Mouse (Mus musculus) skeletal muscle tissue, adult 2 months (tissue): ENCODE measurements around the gene 4930438A08Rik.
"Not testable (repeated sequence)": the region's sequence is repeated elsewhere in the genome, so short reads cannot be mapped to it uniquely, and the experiment has no call there.

Source experiments
- DNase-seq: peaks from one replicate; pipeline ENCODE4 v3.0.0-alpha.2; 2012; ENCODE audit warnings: low read depth, low spot score

4930438A08Rik gene

DNA sequence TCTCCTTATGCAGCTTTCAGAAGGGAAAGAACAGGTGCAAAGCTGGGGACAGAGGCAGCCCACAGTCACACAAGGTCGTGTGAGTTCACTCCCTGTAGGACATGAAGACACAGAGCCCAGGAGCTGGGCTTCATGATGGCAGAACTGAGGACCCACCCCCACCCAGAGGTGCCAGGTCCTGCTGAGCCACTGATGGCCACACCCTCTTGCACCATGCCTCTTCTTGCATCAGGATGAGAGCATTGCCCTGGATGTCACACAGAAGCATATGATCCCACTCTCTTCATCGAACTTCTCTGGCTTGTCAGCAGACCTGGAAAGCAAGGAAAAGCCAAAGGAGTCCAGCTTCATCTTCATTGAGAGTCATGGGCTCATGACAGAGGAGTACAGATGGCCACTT, at the start of gene 4930438A08Rik:
TSS of gene 4930438A08Rik (plus strand) at position 228 of the 400 bp plus-strand sequence.
- no peak for DNase-seq

DNA sequence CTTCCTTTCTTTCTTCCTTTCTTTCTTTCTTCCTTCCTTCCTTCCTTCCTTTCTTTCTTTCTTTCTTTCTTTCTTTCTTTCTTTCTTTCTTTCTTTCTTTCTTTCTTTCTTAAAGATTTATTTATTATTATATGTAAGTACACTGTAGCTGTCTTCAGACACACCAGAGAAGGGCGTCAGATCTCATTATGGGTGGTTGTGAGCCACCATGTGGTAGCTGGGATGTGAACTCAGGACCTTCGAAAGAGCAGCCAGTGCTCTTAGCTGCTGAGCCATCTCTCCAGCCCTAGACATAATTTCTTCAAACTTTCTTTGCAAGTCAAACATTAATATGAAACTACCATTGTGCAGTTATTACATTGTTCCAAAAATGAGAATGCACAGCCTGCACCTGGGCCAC, 49.7 kb upstream of the 4930438A08Rik start:
- DNase-seq: not testable (repeated sequence)

DNA sequence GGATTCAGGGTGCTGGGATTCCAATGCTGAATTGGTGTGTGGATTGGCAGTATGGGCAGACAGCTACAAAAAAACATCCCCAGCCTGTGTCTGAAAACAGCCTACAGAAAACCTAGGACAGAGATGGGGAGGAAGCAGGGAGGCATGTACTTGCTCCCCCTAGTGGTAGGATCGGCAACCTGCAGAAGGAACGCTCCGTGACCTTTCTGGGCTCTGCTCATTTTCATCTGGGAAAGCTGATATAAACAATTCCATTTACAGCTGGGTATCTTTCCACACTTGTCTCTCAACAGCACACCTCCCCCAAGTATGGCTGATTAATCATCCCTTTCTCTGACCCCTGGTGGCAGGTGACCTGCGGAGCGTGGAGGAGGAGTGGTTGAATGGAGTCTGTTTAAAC, 48.9 kb upstream of the 4930438A08Rik start:
- peak; percentile 67 for DNase-seq

DNA sequence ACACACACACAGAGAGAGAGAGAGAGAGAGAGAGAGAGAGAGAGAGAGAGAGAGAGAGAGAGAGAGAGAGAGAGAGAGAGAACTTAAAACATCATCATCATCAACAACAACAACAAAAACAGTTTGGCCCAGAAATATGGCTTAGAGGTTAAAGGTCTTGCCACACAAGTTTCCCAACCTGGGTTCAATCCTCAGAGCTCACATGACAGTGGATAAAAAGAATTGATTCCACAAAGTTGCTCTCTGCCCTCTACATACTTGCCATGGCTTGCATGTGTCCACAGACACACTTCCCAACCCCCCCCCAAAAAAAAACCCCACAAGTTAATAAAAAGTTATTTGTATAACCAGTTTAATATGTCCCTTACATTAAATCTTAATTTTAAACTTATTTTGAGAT, 48.2 kb upstream of the 4930438A08Rik start:
- no peak for DNase-seq

DNA sequence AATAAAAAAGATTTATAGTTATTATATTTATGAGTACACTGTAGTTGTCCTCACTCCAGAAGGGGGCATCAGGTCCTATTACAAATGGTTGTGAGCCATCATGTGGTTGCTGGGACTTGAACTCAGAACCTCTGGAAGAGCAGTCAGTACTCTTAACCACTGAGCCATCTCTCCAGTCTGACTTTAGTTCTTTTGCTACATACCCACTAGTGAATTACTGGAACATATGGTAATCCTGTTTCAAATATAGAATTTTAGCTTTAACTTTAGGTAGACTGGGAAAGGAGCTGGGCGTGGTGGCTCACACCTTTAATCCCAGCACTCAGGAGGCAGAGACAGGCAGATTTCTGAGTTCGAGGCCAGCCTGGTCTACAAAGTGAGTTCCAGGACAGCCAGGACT, 46.6 kb upstream of the 4930438A08Rik start:
- not testable (repeated sequence) for DNase-seq

DNA sequence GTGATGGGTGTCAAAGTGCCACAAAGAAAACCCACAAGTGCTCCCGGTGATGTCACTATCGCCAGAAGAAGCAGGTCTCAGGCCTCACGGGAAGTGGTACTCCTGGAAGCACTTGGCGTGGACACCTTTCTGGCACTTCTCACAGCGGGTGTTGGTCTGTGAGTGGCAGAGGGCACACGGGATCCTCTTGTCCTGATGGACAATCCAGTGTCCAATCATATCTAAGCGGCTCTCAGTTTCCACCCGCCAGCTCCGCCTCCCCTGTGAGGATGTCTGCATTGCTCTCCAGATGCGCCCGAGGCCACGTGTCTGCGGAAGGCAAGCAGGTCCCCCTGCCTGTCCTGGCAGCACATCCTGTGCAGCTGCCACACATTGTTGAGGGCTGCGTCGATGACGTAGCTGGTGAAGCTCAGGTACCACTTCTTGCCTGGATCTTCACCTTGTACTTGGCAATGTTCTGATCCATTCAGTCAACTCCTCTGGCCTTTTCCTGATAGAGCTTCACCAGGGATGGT, 44.1 kb upstream of the 4930438A08Rik start:
- DNase-seq: no peak

DNA sequence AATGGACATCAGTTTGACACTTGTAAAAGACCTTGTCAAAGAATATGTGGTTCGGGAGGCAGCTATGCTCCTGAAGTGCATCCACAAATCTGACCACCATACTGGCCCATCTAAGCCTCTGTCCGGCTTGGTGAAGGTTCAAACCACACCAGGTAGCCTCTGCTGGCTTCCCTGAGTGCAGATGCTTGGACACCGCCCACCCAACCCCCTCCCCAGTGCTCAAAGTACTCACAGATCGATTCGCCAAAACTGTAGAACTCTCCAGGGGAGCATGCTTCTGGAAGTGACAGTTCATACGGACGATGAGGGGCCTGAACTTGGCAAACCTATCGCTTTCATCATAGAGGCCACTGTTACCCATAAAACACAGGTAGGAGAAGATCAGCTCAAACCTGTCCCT, 43.4 kb upstream of the 4930438A08Rik start:
- no peak for DNase-seq

DNA sequence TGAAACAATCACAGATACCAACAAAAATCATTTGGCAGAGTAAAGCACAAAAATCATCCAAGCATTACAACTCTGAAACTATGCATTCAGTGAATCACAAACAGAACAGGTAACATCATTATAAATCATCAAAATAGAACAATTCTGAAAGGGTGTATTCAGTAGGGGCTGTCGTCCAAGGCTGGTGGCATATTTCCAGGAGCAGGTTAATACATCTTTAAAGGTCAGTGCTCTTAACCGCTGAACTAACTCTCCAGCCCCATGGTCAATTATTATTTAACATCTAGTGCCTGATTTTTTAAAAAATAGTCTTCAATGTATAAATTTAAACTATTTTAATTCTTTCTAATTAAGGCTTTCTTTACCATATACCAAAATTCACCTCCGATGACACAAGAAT, 40.0 kb upstream of the 4930438A08Rik start:
- not testable (repeated sequence) for DNase-seq

DNA sequence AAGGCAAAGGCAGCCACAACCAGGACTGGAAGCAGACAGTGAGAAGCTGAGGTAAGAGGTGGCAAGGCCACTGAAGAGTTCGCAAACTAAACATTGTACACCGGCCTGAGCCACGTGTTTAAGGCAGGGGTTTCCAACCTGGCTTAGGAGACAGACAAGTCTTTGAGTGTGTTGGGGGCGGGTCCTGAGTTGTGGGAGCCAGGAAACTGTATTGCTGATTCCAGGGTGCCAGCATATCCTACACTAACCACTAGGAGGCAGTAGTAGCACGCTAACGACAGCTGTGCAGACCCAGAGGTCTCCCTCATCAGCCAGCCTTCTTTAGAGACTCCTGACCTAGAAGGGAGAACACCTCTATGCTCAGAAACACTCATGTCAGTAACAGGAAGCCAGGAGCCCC, 39.4 kb upstream of the 4930438A08Rik start:
- DNase-seq: no peak

DNA sequence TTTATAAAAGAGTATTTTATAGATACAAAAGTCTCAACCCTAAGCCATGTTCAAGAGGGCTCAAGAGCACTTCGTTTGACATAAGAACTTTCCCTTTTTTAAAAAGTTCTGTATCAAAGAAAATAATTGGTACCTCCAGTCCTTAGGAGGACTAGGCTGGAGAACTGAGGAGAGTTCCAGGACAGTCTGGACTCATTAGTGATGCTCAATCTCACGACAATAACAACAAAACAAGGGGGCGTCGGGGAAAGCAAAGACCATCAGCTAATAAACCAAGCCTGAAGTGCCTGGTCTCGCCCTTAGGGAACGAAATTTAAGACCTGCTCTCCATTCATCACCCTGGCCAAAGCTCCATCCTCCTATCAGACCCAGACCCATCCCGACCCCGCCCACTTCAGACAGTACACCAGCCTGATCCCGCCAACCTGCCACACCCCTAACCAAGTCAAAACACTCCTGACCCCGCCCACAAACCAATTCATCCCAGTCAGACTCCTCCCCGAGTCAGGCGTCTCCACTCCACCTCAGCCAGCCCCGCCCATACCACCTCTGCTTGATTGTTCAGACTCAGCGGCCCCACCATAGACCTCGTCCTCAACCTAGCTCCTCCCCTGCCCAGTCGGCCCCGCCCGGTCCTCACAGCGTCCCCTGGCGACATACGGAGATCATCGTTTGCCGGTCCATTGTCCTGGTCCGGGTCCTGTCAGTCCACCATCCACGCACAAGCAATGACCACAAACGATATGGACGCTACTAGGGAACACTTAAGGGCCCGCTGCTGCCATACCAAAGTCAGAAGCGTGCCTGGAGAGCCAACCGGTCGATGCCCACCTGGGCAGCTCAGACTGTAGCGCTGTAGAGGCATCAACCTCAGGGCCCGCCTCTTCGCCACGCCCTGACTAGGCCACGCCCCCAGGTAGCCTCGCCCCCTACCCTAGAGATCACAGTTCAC, 35.5 kb upstream of the 4930438A08Rik start:
- no peak for DNase-seq

DNA sequence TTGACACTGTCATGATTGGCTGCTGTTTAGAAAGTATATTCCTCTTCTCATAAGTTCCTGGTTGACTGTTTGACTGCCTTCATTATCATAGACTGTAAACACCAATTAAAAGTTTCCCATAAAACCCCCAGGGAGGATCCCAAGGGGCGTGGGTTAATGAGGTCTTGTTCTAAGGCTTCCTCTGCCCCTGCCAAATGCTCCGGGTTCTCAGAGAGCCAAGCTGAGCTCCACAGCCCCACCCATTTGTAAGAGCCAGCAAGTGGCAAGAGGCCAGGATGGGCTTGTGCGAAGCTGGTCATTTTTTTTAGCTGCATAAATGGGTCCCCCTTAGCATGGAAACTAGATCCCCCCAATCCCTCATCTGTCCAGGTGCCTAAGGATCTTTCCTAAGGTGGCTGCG, 27.3 kb upstream of the 4930438A08Rik start:
- DNase-seq: peak; percentile 38

DNA sequence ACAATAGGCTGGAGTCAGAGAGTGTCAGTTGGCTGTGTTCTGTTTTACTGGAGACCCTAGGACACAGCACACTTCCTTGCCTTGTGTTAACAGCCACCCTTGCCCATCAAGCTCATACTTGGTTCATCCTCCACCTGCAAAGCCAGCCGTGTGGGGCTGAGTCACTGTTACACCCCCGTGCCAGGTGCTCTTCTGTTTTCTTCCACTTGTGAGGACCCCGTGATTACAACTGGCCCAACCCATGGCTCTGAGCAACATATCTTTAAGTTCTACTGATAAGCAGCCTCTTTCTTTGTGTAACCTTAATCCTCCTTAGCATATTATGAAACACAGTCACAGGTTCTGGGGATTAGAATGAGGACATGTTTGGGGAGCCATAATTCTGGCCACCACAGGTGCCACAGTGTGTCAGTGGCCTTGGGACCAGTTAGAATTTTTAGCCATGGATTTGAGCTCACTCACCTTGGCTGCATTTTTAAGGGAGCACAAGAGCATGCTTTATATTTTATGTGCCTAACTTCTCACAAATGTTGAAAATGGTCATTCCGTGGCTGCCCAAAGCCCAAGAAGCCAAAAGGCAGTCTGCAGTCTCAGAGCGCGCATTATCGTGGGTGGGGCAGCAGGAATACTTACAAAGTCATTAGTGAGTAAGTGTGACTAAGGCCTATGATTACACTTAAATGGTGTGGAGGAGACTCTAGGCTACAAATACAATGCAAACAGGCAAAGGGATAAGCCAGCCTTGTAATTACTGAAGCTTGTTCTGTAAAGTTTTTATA, 25.2 kb upstream of the 4930438A08Rik start:
- DNase-seq: no peak

DNA sequence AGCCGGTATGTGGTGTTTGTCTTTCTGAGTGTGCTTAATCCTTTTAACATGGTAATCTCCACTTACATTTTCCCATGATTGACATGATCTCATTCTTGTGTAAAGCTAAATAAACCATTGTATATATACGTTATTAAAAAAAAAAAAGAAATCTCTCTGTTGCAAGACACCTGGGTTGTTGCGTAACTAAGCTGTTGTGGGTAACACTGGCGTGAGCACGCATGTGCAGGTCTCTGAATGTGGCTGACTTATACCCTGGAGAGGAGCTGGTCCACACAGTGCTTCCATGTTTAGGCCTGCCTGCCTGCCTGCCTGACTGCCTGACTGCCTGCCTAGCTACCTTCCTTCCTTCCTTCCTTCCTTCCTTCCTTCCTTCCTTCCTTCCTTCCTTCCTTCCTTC, 24.0 kb upstream of the 4930438A08Rik start:
- no peak for DNase-seq

DNA sequence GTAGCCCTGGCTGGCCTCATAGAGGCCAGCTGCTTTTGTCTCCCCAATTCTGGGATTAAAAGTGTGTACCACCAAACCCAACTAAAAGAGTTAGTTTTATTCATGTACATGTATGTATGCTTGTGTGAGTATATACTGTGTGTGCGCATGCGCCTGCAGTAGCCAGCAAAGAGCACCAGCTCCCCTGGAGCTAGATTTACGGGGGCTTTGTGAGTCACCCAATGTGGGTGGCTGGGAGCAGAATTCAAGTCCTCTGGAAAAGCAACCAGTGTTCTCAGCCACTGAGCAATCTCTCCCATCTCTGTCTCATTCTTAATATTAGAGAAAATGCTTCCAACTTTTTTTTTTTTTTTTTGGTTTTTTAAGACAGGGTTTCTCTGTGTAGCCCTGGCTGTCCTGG, 20.2 kb upstream of the 4930438A08Rik start:
- no peak for DNase-seq

DNA sequence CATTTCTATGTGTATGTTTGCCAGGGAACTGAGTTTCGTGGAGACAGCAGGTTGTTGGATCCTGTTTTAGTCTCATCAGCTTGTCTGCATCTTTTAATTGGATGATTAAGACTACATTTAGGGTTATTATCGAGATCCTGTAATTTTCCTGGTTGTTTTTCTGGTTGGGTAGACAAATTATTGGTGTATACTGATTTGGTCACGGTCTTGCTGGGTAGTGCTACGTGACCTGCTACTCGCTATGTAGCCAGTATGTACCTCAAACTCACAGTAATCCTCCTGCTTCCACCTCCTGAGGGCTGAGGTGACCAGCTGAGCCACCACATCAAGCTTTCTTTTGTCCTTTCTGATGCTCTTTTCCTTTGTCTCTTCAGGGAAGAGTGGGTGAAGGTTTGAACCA, 16.8 kb upstream of the 4930438A08Rik start:
- DNase-seq: no peak

DNA sequence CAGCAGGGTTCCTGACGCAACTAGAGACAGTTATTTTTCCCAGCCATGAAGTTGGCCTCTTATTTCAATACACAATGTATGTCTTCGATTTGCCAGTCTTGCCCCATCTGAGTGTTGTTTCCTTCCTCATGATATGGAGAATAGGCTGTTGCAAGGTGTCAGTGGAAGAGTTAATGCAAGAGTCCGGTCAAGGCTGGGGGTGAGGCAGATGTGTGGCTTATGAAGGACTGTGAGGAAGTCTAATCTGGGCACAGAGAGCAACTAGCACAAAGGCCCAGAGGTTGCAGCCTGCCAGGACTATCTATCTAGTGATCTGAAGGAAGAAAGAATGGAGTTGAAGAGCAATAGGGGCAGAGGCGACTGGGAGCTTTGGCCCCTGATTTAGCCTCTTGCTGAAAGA, 14.4 kb upstream of the 4930438A08Rik start:
- no peak for DNase-seq

DNA sequence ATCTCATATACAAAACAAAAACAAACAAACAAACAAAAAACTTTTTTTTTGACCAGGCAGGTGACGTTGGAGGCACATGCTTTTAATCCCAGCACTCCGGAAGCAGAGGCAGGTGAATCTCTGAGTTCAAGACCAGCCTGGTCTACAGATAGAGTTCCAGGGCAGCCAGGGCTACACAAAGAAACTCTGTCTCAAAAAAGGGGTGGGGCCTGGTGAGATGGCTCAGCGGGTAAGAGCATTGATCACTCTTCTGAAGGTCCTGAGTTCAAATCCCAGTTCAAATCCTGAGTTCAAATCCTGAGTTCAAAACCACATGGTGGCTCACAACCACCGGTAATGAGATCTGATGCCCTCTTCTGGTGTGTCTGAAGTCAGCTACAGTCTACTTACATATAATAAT, 12.8 kb upstream of the 4930438A08Rik start:
- DNase-seq: no peak

DNA sequence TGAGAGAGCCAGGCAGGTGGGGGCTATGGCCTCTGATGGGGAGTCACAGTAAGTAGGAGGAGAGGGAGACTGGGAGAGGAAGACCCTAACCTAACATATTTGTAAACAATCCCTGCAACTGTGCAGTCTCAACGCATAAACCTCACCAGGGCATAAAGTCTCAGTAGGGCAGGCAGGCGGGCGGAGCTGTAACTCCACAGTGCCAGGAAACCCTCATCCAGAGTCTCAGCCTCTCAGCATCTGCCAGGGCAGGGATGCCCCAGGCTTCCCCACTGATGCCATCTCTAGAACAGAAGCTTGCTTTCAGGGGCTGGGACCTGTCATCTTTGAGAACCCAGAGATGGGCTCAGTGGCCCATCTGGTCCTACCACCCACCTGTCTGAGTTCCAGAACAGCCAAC, 12.3 kb upstream of the 4930438A08Rik start:
- DNase-seq: no peak

DNA sequence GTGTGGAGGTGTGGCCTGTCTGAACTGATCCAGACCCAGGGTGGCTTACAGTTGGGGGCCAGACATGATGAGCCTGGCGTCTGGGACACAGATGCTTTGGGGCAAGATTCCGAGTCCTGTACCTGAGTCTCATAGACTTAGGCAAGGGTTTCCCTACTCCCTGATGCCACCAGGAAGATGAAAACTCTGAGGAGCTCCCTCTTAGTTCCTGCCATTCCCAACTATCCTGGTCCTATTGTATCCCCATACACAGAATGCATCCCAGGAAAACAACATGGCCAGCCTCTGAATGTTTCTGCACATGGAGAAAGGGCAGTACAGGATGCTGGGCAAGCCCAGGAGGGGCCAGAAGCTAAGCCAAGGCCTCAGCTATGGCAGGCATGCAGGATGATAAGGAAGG, 11.1 kb upstream of the 4930438A08Rik start:
- no peak for DNase-seq

DNA sequence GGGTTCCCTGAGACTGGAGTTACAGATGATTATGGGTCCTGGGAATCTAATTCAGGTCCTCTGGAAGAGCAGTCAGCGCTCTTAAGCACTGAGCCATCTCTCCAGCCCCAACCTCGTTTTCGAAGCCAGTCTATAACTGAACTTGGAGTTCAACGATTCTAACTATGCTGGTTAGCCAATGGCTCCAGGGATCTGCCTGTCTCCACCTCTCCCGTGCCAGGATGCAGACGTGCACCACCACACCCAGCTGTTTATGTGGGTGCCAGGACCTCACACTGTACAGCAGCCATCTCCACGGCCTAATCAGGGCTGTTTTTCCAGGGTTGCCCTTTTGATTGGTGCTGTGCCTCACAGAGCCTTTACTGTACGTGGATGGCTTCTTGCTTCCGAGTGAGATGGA, 10.1 kb upstream of the 4930438A08Rik start:
- DNase-seq: no peak

DNA sequence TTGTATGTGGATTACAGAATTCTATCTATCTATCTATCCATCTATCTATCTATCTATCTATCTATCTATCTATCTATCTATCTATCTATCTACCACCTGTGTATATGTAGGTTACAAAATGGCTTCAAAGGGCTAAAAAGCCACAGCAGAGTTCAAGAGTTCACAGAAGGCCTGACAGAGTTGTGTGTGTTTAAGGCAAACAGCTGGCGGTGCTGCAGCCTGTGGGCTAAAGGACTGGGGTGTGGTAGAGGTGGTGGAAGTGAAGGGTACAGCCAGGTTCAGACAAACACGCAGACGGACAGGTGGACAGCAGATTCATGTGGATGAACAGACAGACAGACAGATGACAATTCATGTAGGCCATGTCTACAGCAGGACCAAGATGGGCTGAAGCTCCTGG, 6.3 kb upstream of the 4930438A08Rik start:
- no peak for DNase-seq

DNA sequence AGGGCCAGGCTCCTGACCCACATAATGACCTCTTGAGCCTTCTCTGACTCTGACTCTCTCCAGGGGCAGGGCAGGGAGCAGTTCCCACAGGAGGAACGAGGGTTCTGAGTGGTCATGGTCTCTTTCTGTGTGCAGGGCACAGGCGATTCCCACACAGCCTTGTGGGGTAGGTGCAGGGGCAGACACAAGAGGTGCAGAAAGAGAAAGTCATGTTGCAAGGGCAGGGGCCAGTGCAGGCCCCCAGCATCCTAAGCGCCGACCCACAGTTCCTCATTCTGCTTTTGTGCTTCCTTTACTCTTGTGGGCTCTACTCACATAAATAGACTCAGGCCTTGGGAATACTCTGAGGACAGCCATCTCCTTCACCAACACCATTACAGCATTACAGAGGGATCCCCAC, 1.2 kb downstream of the 4930438A08Rik start:
- no peak for DNase-seq
